Mouse (Mus musculus) limb, embryonic 14.5 days (tissue): ENCODE measurements at regions not wholly inside any gene's neighbourhood (a gene's known extent, or its start where the extent isn't known, plus 50 kb on each side); places are given as distances from the start of the nearest gene placed in this dataset.
A peak's percentile ranks its signal among the peaks of the same experiment; 100 is the strongest.

Experiments used
- ATAC-seq: fragments of 200-750 bp; cut with Nextera tagmentation; 2 replicates; pipeline ENCODE4 v1.8.0; 2017; ENCODE audit warnings: low read depth, moderate number of reproducible peaks, moderate TSS enrichment; ENCODE audit not compliant: low FRiP score
- DNase-seq: peaks from one replicate; pipeline ENCODE4 v3.0.0-alpha.2; 2015; ENCODE audit warnings: low spot score
- H3K27ac ChIP-seq: fragments of 300-500 bp; sonication (generic); replicated peaks from 2 replicates; pipeline ENCODE4 v1.5.1; 2014; ENCODE audit warnings: low read depth, mild to moderate bottlenecking, low read length, moderate library complexity, mixed read lengths
- H3K27me3 ChIP-seq: fragments of 300-500 bp; sonication (generic); 2 replicates; pipeline ENCODE4 v1.6.1; 2014; ENCODE audit warnings: low read length, mixed read lengths; ENCODE audit not compliant: control insufficient read depth, insufficient read depth
- H3K36me3 ChIP-seq: fragments of 300-500 bp; sonication (generic); 2 replicates; pipeline ENCODE4 v1.6.1; 2014; ENCODE audit warnings: mild to moderate bottlenecking, low read length, moderate library complexity, mixed read lengths; ENCODE audit not compliant: control insufficient read depth, insufficient read depth
- H3K4me1 ChIP-seq: fragments of 300-500 bp; sonication (generic); 2 replicates; pipeline ENCODE4 v1.6.1; 2014; ENCODE audit warnings: antibody characterized with exemption, low read length, mixed read lengths; ENCODE audit not compliant: control insufficient read depth, insufficient read depth
- H3K4me2 ChIP-seq: fragments of 300-500 bp; sonication (generic); replicated peaks from 2 replicates; pipeline ENCODE4 v1.6.1; 2014; ENCODE audit warnings: low read depth, mild to moderate bottlenecking, low read length, moderate library complexity; ENCODE audit not compliant: severe bottlenecking
- H3K4me3 ChIP-seq: fragments of 300-500 bp; sonication (generic); replicated peaks from 2 replicates; pipeline ENCODE4 v1.5.1; 2014; ENCODE audit warnings: low read length
- H3K9ac ChIP-seq: fragments of 300-500 bp; sonication (generic); 2 replicates; pipeline ENCODE4 v1.6.1; 2014; ENCODE audit warnings: mild to moderate bottlenecking, low read depth, low read length, moderate library complexity; ENCODE audit not compliant: severe bottlenecking
- H3K9me3 ChIP-seq: fragments of 300-500 bp; sonication (generic); 2 replicates; pipeline ENCODE4 v1.6.1; 2016; ENCODE audit warnings: low read length; ENCODE audit not compliant: control insufficient read depth
- POLR2A ChIP-seq: fragments of 200-500 bp; IDR thresholded peaks from 2 replicates; pipeline ENCODE4 v1.8.0; 2012; ENCODE audit warnings: inconsistent platforms, mild to moderate bottlenecking, moderate library complexity, borderline replicate concordance; ENCODE audit not compliant: insufficient read depth, insufficient read length; ENCODE audit errors: extremely low read depth
- WGBS: fragments of 180-500 bp; shearing (Covaris S2); extraction: QIAGEN DNeasy Blood & Tissue Kit; methylation state at CpG from one replicate; pipeline ENCODE4 v1.1.7; 2014; 5-methylcytosine and 5-hydroxymethylcytosine counted together

GRCm38 (mm10) chr19:52640228-52640627, 376.1 kb downstream of the Ins1 start:
- WGBS, result 41% methylated on average over 5 of the region's 5 CpGs
- no peak overlapping the region for H3K9ac ChIP-seq
- no peak for ATAC-seq

GRCm38 (mm10) chr19:52632501-52632900, 368.4 kb downstream of the Ins1 start:
- ATAC-seq (peak; percentile 44), DNase-seq (peak; percentile 49)
- no peaks in the 10 kb centered on the region for H3K36me3 ChIP-seq
- whole genome bisulfite sequencing, result 68% methylated on average over 4 of the region's 4 CpGs
- H3K4me1 ChIP-seq, result 0 out of 2 replicates have a peak, but pooled peaks cover 4% of the 10 kb centered on the region
- no peak overlapping the region for H3K27ac ChIP-seq
- no peak for TF ChIP-seq POLR2A
- H3K9ac ChIP-seq, result no peak overlapping the region
- H3K27me3 ChIP-seq, result no peaks in the 10 kb centered on the region
- no peak overlapping the region for H3K4me3 ChIP-seq
- H3K9me3 ChIP-seq, result no peaks in the 10 kb centered on the region
- no peak overlapping the region for H3K4me2 ChIP-seq

More at GRCm38 (mm10) chr19:52640228-52640627, 376.1 kb downstream of the Ins1 start:
- no peak for TF ChIP-seq POLR2A
- H3K36me3 ChIP-seq, result no peaks in the 10 kb centered on the region
- no peak for DNase-seq
- 0 out of 2 replicates have a peak, but pooled peaks cover 4% of the 10 kb centered on the region for H3K4me1 ChIP-seq
- H3K27ac ChIP-seq, result no peak overlapping the region
- no peak overlapping the region for H3K4me2 ChIP-seq
- H3K4me3 ChIP-seq, result no peak overlapping the region
- no peaks in the 10 kb centered on the region for H3K27me3 ChIP-seq
- H3K9me3 ChIP-seq, result no peaks in the 10 kb centered on the region

DNA sequence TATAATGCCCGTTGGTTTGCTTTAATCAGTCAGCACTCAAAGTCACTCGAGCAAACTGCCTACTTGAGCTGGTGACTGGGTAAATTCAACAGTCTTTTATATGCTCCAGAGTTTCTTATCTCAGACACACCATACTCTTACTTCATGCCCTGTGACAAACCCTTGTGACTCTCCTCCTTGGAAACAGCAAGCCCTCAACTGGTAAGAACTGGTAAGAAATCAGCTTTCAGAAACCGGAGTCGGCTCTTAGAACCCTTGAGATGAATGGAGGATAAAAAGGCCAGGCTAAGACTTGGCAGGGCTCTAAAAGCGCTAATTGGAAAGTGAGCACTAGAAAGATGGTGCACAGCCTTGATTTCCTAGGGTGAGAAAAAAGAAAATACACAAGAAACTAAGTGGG, 360.2 kb downstream of the Ins1 start:
- no peaks in the 10 kb centered on the region for H3K27me3 ChIP-seq
- H3K4me2 ChIP-seq, result no peak overlapping the region
- no peak for TF ChIP-seq POLR2A
- no peak for DNase-seq
- 0 out of 2 replicates have a peak, but pooled peaks cover 2% of the 10 kb centered on the region for H3K4me1 ChIP-seq
- no peak overlapping the region for H3K9ac ChIP-seq
- ATAC-seq, result no peak
- H3K4me3 ChIP-seq, result no peak overlapping the region
- H3K27ac ChIP-seq, result no peak overlapping the region
- no peaks in the 10 kb centered on the region for H3K36me3 ChIP-seq
- no peaks in the 10 kb centered on the region for H3K9me3 ChIP-seq
- WGBS, result 65% methylated on average over 5 of the region's 5 CpGs

GRCm38 (mm10) chr19:52623496-52623895, 359.4 kb downstream of the Ins1 start:
- no peak for DNase-seq
- H3K27ac ChIP-seq, result no peak overlapping the region
- H3K4me3 ChIP-seq, result no peak overlapping the region
- no peaks in the 10 kb centered on the region for H3K36me3 ChIP-seq
- H3K4me1 ChIP-seq, result 0 out of 2 replicates have a peak, but pooled peaks cover 2% of the 10 kb centered on the region
- TF ChIP-seq POLR2A, result no peak
- ATAC-seq, result no peak
- H3K9ac ChIP-seq, result no peak overlapping the region
- H3K4me2 ChIP-seq, result no peak overlapping the region
- H3K27me3 ChIP-seq, result no peaks in the 10 kb centered on the region
- no peaks in the 10 kb centered on the region for H3K9me3 ChIP-seq

DNA sequence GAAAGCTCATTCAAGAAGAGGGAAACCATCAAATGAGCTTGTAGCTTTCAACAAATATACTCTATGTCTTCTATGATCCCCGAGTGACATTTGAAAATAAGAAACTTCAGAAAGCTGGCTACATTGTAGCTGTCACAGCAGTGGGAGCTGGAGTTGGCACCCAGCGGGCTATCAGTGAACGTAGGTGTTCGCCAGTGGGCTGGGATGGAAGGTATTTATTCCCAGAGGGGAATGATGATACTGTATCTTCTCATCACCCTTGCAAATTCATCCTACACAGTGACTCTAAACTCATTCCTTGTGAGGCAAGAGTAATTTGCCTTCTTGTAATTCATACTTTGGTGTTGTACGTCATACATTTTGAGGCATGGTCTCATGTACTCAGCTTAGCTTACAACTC, 349.3 kb downstream of the Ins1 start:
- H3K9ac ChIP-seq, result no peak overlapping the region
- H3K36me3 ChIP-seq, result no peaks in the 10 kb centered on the region
- H3K4me1 ChIP-seq, result no peaks in the 10 kb centered on the region
- H3K4me2 ChIP-seq, result no peak overlapping the region
- TF ChIP-seq POLR2A, result no peak
- no peak for DNase-seq
- H3K9me3 ChIP-seq, result no peaks in the 10 kb centered on the region
- no peak overlapping the region for H3K27ac ChIP-seq
- no peaks in the 10 kb centered on the region for H3K27me3 ChIP-seq
- no peak overlapping the region for H3K4me3 ChIP-seq
- no peak for ATAC-seq
- 92% methylated on average over 5 of the region's 5 CpGs for WGBS

- no peak overlapping the region for H3K9ac ChIP-seq
- H3K27me3 ChIP-seq, result no peaks in the 10 kb centered on the region
- no peaks in the 10 kb centered on the region for H3K9me3 ChIP-seq
- TF ChIP-seq POLR2A, result no peak
- no peak overlapping the region for H3K4me2 ChIP-seq
- H3K27ac ChIP-seq, result no peak overlapping the region
- H3K36me3 ChIP-seq, result no peaks in the 10 kb centered on the region
- H3K4me3 ChIP-seq, result no peak overlapping the region
- ATAC-seq, result no peak
- 72% methylated on average over 3 of the region's 3 CpGs for WGBS
- H3K4me1 ChIP-seq, result no peaks in the 10 kb centered on the region
- DNase-seq, result no peak
Observed at GRCm38 (mm10) chr19:52606859-52607258, 342.8 kb downstream of the Ins1 start.
